Mouse (Mus musculus) bone marrow, adult 2 months (tissue): ENCODE measurements around the gene Slc35e3.
A peak's percentile ranks its signal among the peaks of the same experiment; 100 is the strongest.

ENCODE experiments used
- CTCF ChIP-seq: fragments of 200-500 bp; IDR thresholded peaks from 2 replicates; pipeline ENCODE4 v1.5.1; 2011; ENCODE audit warnings: low read length, control low read depth; ENCODE audit not compliant: control insufficient read depth, insufficient read depth
- POLR2A ChIP-seq: fragments of 200-500 bp; IDR thresholded peaks from 2 replicates; pipeline ENCODE4 v1.6.1; 2011; ENCODE audit warnings: low read depth, mild to moderate bottlenecking, control low read depth, low read length, borderline replicate concordance; ENCODE audit not compliant: control insufficient read depth

DNA sequence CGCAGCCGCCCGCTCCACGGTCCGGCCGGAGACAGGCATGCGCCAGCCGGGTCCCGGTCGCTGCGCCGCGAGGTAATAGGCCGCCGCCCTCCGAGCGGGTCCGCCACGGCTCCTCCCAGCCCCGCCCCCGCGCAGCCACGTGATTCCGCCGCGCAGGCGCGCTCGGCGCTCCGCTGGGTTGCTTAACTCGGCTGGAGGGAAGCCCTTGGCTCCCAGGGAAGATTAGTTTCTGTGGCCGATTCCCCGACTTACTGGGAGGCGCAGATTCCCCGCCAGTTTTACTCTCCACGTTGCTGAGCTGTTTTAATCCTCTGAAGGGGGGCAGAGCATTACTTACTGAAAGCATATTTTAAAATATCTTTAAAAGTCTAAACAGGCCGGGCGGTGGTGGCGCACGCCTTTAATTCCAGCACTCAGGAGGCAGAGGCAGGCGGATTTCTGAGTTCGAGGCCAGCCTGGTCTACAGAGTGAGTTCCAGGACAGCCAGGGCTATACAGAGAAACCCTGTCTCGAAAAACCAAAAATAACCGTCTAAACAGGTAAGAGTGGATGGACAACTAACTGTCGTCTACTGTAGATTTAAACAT lies at the start of gene Slc35e3:
- TF ChIP-seq CTCF (no peak), POLR2A (peak; percentile 32; the same call in 1 of the 2 replicates)
